Mouse (Mus musculus): ENCODE data around the gene Tagap. TPM values are rescaled to one million over a fixed set of nuclear protein-coding genes. Genes with fewer than 3 reads are reported as not detected.

Tagap gene
- 0.94 and 1.4 TPM in 2 replicates for polyA plus RNA-seq (2014; fragmentation: Nextera tagmentation; extraction: Ambion mirVana)

DNA sequence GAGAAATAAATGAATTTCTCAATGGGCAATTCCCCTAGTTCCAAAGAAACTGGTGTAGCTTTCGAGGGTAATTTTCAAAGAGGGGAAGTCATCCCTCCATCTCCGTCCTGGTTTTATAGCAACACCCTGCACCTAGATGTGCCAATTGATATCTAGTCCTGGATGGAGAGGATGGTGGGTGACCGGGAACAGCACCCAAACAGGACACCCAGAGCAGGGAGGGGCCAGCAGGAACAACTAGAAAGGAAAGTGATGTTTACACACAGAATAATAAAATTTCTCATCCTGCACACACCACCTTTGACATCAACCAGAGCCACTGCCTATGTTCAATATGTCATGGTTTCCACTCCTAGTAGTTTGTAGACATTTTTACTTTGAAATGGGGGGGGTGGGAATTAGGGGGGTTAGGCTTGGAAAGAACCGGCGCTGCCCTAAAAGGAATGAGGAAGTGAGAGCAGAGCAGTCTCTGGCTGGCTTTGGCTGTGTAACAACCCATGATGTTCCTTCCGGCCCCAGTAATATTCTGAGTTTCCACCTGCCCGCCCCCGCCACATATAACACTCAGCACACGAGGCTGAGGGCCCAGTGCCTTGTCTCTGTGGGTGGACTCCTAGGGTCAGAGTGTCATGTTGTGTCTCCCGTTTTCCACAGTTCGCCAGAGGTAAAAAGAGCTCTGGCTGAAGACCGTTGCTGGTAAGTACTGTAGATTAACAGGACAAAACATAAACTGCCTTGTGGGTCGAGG is at the start of gene Tagap:
Gene Tagap (plus strand): TSS at position 588 of the 748 bp plus-strand sequence.
- no peaks in the 10 kb centered on the region for H3K27me3 ChIP-seq (replicated peaks; ENCODE audit: control insufficient read depth, insufficient read depth, low read length)
- no peak within 1 kb of the TSS for H3K9ac ChIP-seq (ENCODE audit: low read length)
- ATAC-seq (replicated peaks; ENCODE audit: low FRiP score, low TSS enrichment, low read depth) (no peak; the same call in 1 of the 2 replicates), DNase-seq (ENCODE audit: low spot score) (no peak)
- no peak within 1 kb of the TSS for H3K4me3 ChIP-seq (ENCODE audit: low read depth, low read length)
- WGBS = 44% methylated on average over 13 of the region's 13 CpGs
- no peaks in the 10 kb centered on the region for H3K36me3 ChIP-seq (ENCODE audit: control insufficient read depth, insufficient read depth, low read length)
- H3K27ac ChIP-seq (ENCODE audit: low read depth) = no peak within 1 kb of the TSS
- no peak within 1 kb of the TSS for H3K4me2 ChIP-seq (ENCODE audit: low read length)
- H3K9me3 ChIP-seq (ENCODE audit: control insufficient read depth, low read length) = no peaks in the 10 kb centered on the region
- no peaks in the 10 kb centered on the region for H3K4me1 ChIP-seq (replicated peaks; ENCODE audit: control insufficient read depth, insufficient read depth, low read length)

GRCm38 (mm10) chr17:7876541-7876940 is 49.3 kb upstream of the Tagap start:
- Histone ChIP-seq H3K9me3 (ENCODE audit: control insufficient read depth, low read length) (no peaks in the 10 kb centered on the region), H3K4me1 (replicated peaks; ENCODE audit: control insufficient read depth, insufficient read depth, low read length) (no peaks in the 10 kb centered on the region), H3K36me3 (ENCODE audit: control insufficient read depth, insufficient read depth, low read length) (no peaks in the 10 kb centered on the region), H3K27ac (ENCODE audit: low read depth) (no peak overlapping the region), H3K27me3 (replicated peaks; ENCODE audit: control insufficient read depth, insufficient read depth, low read length) (no peaks in the 10 kb centered on the region), H3K4me3 (ENCODE audit: low read depth, low read length) (no peak overlapping the region), H3K4me2 (ENCODE audit: low read length) (no peak overlapping the region), H3K9ac (ENCODE audit: low read length) (no peak overlapping the region)
- ATAC-seq (replicated peaks; ENCODE audit: low FRiP score, low TSS enrichment, low read depth) = no peak
- DNase-seq (ENCODE audit: low spot score) = no peak
- 84% methylated on average over 13 of the region's 13 CpGs for WGBS

DNA sequence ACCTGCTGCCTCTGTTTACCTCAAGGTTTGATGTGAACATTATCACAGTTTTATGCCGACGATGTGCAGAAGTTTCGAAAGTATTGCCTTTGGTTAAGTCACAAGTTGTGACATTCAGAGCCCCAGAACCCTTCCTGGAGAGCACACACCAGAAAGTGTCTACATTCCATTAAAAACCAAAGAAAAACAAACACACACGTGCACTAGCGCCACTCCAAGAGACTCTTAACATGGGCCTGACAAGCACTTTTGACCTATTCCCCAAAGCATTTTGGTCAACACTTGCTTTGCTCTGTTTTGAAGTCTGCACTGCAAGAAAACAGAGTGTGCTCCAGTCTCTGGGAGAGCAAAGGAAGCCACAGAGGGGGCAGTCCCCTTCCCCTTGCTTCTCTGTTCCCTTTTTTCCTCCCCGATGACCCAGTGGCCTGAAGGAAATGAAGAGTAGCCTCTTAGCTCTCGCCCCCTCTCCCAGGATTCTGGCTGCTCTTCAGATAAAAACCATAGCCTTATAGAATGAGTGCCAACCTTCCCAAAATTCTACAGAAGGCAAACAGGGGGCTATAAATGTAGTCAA is 48.5 kb upstream of the Tagap start:
- Histone ChIP-seq H3K27me3 (replicated peaks; ENCODE audit: control insufficient read depth, insufficient read depth, low read length) (no peaks in the 10 kb centered on the region), H3K9ac (ENCODE audit: low read length) (no peak overlapping the region), H3K36me3 (ENCODE audit: control insufficient read depth, insufficient read depth, low read length) (no peaks in the 10 kb centered on the region), H3K4me1 (replicated peaks; ENCODE audit: control insufficient read depth, insufficient read depth, low read length) (no peaks in the 10 kb centered on the region), H3K27ac (ENCODE audit: low read depth) (no peak overlapping the region), H3K4me2 (ENCODE audit: low read length) (no peak overlapping the region), H3K4me3 (ENCODE audit: low read depth, low read length) (no peak overlapping the region), H3K9me3 (ENCODE audit: control insufficient read depth, low read length) (no peaks in the 10 kb centered on the region)
- DNase-seq (ENCODE audit: low spot score) (no peak), ATAC-seq (replicated peaks; ENCODE audit: low FRiP score, low TSS enrichment, low read depth) (no peak)
- 52% methylated on average over 7 of the region's 7 CpGs for WGBS

GRCm38 (mm10) chr17:7877878-7878277 is 47.9 kb upstream of the Tagap start:
- no peaks in the 10 kb centered on the region for H3K4me1 ChIP-seq (replicated peaks; ENCODE audit: control insufficient read depth, insufficient read depth, low read length)
- WGBS = 39% methylated on average over 2 of the region's 2 CpGs
- no peak overlapping the region for H3K4me3 ChIP-seq (ENCODE audit: low read depth, low read length)
- no peak overlapping the region for H3K9ac ChIP-seq (ENCODE audit: low read length)
- H3K27me3 ChIP-seq (replicated peaks; ENCODE audit: control insufficient read depth, insufficient read depth, low read length) = no peaks in the 10 kb centered on the region
- H3K36me3 ChIP-seq (ENCODE audit: control insufficient read depth, insufficient read depth, low read length) = no peaks in the 10 kb centered on the region
- no peak for ATAC-seq (replicated peaks; ENCODE audit: low FRiP score, low TSS enrichment, low read depth)
- no peak overlapping the region for H3K27ac ChIP-seq (ENCODE audit: low read depth)
- H3K4me2 ChIP-seq (ENCODE audit: low read length) = no peak overlapping the region
- no peak for DNase-seq (ENCODE audit: low spot score)
- H3K9me3 ChIP-seq (ENCODE audit: control insufficient read depth, low read length) = no peaks in the 10 kb centered on the region

DNA sequence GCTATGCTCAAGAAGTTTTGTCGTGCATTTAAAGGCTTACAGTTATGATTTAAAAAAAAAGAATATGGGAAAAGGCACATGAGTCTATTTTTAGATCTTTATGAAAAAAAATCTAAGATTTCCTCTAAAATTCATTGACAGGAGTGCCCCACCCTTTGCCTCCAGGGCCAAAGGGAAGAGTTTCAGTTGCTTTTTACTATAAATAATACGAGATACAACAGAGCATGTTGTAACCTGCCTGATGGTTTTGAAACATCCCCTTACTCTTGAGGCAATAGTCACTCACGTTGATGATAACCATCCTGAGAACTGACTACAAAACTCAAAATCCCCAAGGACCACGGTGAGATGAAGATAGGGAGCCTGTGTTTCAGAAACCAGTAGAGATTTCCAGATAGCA is 46.3 kb upstream of the Tagap start:
- no peaks in the 10 kb centered on the region for H3K4me1 ChIP-seq (replicated peaks; ENCODE audit: control insufficient read depth, insufficient read depth, low read length)
- 81% methylated on average over 4 of the region's 4 CpGs for WGBS

GRCm38 (mm10) chr17:7883126-7883525 is 42.7 kb upstream of the Tagap start:
- ATAC-seq (replicated peaks; ENCODE audit: low FRiP score, low TSS enrichment, low read depth) = no peak

More for the DNA sequence above, 46.3 kb upstream of the Tagap start:
- H3K4me2 ChIP-seq (ENCODE audit: low read length) = no peak overlapping the region
- no peaks in the 10 kb centered on the region for H3K27me3 ChIP-seq (replicated peaks; ENCODE audit: control insufficient read depth, insufficient read depth, low read length)
- no peaks in the 10 kb centered on the region for H3K36me3 ChIP-seq (ENCODE audit: control insufficient read depth, insufficient read depth, low read length)
- no peak overlapping the region for H3K27ac ChIP-seq (ENCODE audit: low read depth)
- no peak for DNase-seq (ENCODE audit: low spot score)
- no peak overlapping the region for H3K4me3 ChIP-seq (ENCODE audit: low read depth, low read length)
- no peak for ATAC-seq (replicated peaks; ENCODE audit: low FRiP score, low TSS enrichment, low read depth)
- no peak overlapping the region for H3K9ac ChIP-seq (ENCODE audit: low read length)
- H3K9me3 ChIP-seq (ENCODE audit: control insufficient read depth, low read length) = no peaks in the 10 kb centered on the region

GRCm38 (mm10) chr17:7884606-7885005 is 41.2 kb upstream of the Tagap start:
- Histone ChIP-seq H3K4me1 (replicated peaks; ENCODE audit: control insufficient read depth, insufficient read depth, low read length) (no peaks in the 10 kb centered on the region), H3K4me2 (ENCODE audit: low read length) (no peak overlapping the region), H3K9ac (ENCODE audit: low read length) (no peak overlapping the region), H3K27me3 (replicated peaks; ENCODE audit: control insufficient read depth, insufficient read depth, low read length) (no peaks in the 10 kb centered on the region), H3K9me3 (ENCODE audit: control insufficient read depth, low read length) (no peaks in the 10 kb centered on the region), H3K27ac (ENCODE audit: low read depth) (no peak overlapping the region), H3K36me3 (ENCODE audit: control insufficient read depth, insufficient read depth, low read length) (no peaks in the 10 kb centered on the region), H3K4me3 (ENCODE audit: low read depth, low read length) (no peak overlapping the region)
- no peak for DNase-seq (ENCODE audit: low spot score)
- ATAC-seq (replicated peaks; ENCODE audit: low FRiP score, low TSS enrichment, low read depth) = no peak
- WGBS = 75% methylated on average over 10 of the region's 10 CpGs

More at GRCm38 (mm10) chr17:7883126-7883525, 42.7 kb upstream of the Tagap start:
- no peaks in the 10 kb centered on the region for H3K27me3 ChIP-seq (replicated peaks; ENCODE audit: control insufficient read depth, insufficient read depth, low read length)
- H3K9me3 ChIP-seq (ENCODE audit: control insufficient read depth, low read length) = no peaks in the 10 kb centered on the region
- no peak overlapping the region for H3K9ac ChIP-seq (ENCODE audit: low read length)
- H3K4me3 ChIP-seq (ENCODE audit: low read depth, low read length) = no peak overlapping the region
- WGBS = 86% methylated on average over 11 of the region's 11 CpGs
- no peaks in the 10 kb centered on the region for H3K36me3 ChIP-seq (ENCODE audit: control insufficient read depth, insufficient read depth, low read length)
- no peak overlapping the region for H3K27ac ChIP-seq (ENCODE audit: low read depth)
- DNase-seq (ENCODE audit: low spot score) = no peak
- H3K4me1 ChIP-seq (replicated peaks; ENCODE audit: control insufficient read depth, insufficient read depth, low read length) = no peaks in the 10 kb centered on the region
- no peak overlapping the region for H3K4me2 ChIP-seq (ENCODE audit: low read length)

DNA sequence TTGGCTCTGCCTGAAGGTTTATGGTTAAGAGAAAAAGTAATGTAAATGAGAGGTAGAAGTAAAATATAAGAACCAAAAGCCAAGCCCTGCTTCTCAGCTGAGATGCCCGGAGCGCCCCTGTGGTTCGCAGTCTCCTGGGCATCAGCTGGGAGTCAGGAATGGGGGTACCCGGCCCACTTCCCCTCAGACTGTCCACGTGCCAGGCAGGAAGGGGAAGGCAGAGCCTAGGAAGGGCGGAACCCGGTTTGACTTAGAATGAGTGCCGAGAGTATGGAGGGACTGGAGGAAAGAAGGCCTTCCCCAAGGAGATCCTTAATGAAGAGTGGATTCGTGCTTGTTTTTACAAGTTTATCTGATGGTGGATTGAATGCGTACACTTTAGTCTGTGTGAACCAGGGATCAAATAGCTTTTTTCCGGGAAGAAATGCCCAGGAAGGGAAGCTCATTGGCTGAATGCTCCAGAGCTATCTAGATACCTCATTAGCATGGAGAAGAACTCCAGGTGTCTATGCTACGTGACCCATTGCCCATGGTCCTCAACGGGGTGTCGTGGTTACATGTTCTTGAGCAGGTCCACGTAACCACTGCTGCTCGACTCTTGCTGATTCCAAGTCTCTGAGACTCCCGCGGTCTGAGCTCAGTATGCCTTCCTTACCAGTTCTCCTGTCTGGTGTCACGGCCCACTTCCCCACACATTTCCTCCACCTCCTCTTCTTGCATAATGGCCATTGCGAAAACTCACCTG is 38.6 kb upstream of the Tagap start:
- DNase-seq (ENCODE audit: low spot score) = no peak
- Histone ChIP-seq H3K9ac (ENCODE audit: low read length) (no peak overlapping the region), H3K27me3 (replicated peaks; ENCODE audit: control insufficient read depth, insufficient read depth, low read length) (no peaks in the 10 kb centered on the region), H3K36me3 (ENCODE audit: control insufficient read depth, insufficient read depth, low read length) (no peaks in the 10 kb centered on the region), H3K4me2 (ENCODE audit: low read length) (no peak overlapping the region), H3K4me1 (replicated peaks; ENCODE audit: control insufficient read depth, insufficient read depth, low read length) (no peaks in the 10 kb centered on the region), H3K4me3 (ENCODE audit: low read depth, low read length) (no peak overlapping the region), H3K27ac (ENCODE audit: low read depth) (no peak overlapping the region), H3K9me3 (ENCODE audit: control insufficient read depth, low read length) (no peaks in the 10 kb centered on the region)
- WGBS = 88% methylated on average over 20 of the region's 20 CpGs
- ATAC-seq (replicated peaks; ENCODE audit: low FRiP score, low TSS enrichment, low read depth) = no peak
